Mouse (Mus musculus): ENCODE data around the gene Cct5. TPM values are rescaled to one million over a fixed set of nuclear protein-coding genes. Genes with fewer than 3 reads are reported as not detected.

The Cct5 gene
- polyA plus RNA-seq, 1 experiment, result 293 TPM

DNA sequence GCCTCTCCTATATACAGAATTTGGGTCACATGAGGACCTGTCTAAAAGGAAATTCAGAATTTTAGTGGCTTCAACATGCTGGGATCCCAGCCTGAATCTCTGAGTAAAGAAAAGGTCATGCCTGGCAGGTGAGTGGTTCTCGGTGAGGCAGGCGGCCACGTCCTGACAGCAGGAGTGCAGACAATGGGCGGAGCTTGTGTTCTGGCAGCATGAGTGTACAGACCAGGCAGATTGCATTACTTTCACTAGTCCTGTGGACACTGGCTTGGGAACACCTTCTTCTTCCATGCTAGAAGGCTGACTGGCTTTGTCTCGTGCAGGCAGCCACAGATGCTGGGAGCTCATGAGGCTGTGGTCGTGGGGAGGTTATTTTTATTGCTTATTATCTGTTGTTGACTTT, 5.2 kb upstream of the Cct5 start:
- H3K4me3 ChIP-seq (ENCODE audit: insufficient read depth, low read depth, low read length), result no peak overlapping the region
- TF ChIP-seq POLR2A (IDR thresholded peaks at IDR 0.05; ENCODE audit: insufficient read depth, low read depth, low read length) (no peak), CTCF (IDR thresholded peaks at IDR 0.05; ENCODE audit: insufficient read depth, low read depth, low read length) (no peak)
- WGBS, result 78% methylated on average over 6 of the region's 6 CpGs

GRCm38 (mm10) chr15:31603113-31603512, 1.5 kb upstream of the Cct5 start:
- 84% methylated on average over 13 of the region's 13 CpGs for WGBS
- H3K4me3 ChIP-seq (ENCODE audit: insufficient read depth, low read depth, low read length), result no peak overlapping the region
- H3K4me1 ChIP-seq (ENCODE audit: control insufficient read depth, insufficient read depth, low read length), result peaks cover 13% of the 10 kb centered on the region
- TF ChIP-seq CTCF (IDR thresholded peaks at IDR 0.05; ENCODE audit: insufficient read depth, low read depth, low read length) (no peak), POLR2A (IDR thresholded peaks at IDR 0.05; ENCODE audit: insufficient read depth, low read depth, low read length) (no peak)
- H3K27ac ChIP-seq (ENCODE audit: insufficient read depth, low read depth, low read length), result no peak overlapping the region

More for the DNA sequence above, 5.2 kb upstream of the Cct5 start:
- Histone ChIP-seq H3K4me1 (ENCODE audit: control insufficient read depth, insufficient read depth, low read length) (peaks cover 7% of the 10 kb centered on the region; the same call in 1 of the 2 replicates), H3K27ac (ENCODE audit: insufficient read depth, low read depth, low read length) (no peak overlapping the region)

DNA sequence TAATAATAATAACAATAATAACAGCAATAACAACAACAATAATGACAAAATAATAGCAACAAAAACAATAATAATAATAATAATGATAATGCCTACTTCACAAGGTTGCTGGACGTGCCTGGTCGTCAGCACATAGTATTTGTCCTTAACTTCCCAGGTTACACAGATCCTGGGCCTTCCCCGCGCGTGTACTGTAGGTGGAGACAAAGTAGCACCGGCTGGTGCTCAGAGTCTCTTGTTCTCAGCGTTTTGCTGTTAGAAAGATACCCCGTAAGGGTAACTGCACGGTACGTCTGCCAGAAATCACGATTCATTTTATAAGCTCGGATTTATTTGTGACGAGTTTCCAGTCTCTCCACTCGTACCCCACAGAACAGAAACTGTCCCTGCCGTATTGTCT, 822 bp upstream of the Cct5 start:
- TF ChIP-seq CTCF (IDR thresholded peaks at IDR 0.05; ENCODE audit: insufficient read depth, low read depth, low read length) (no peak), POLR2A (IDR thresholded peaks at IDR 0.05; ENCODE audit: insufficient read depth, low read depth, low read length) (no peak)
- WGBS, result under 1% methylated on average over 15 of the region's 15 CpGs
- peaks cover 13% of the 10 kb centered on the region for H3K4me1 ChIP-seq (ENCODE audit: control insufficient read depth, insufficient read depth, low read length)
- H3K27ac ChIP-seq (ENCODE audit: insufficient read depth, low read depth, low read length), result no peak overlapping the region
- peak overlapping the region; percentile 97 for H3K4me3 ChIP-seq (ENCODE audit: insufficient read depth, low read depth, low read length)

- H3K4me1 ChIP-seq (ENCODE audit: control insufficient read depth, insufficient read depth, low read length), result peaks cover 10% of the 10 kb centered on the region
- no peak for TF ChIP-seq POLR2A (IDR thresholded peaks at IDR 0.05; ENCODE audit: insufficient read depth, low read depth, low read length)
- no peak for TF ChIP-seq CTCF (IDR thresholded peaks at IDR 0.05; ENCODE audit: insufficient read depth, low read depth, low read length)
- H3K4me3 ChIP-seq (ENCODE audit: insufficient read depth, low read depth, low read length), result peak overlapping the region; percentile 97
- WGBS, result under 1% methylated on average over 33 of the region's 33 CpGs
- H3K27ac ChIP-seq (ENCODE audit: insufficient read depth, low read depth, low read length), result peak overlapping the region; percentile 77
Observed at GRCm38 (mm10) chr15:31601279-31601645, 342 bp downstream of the Cct5 start.

DNA sequence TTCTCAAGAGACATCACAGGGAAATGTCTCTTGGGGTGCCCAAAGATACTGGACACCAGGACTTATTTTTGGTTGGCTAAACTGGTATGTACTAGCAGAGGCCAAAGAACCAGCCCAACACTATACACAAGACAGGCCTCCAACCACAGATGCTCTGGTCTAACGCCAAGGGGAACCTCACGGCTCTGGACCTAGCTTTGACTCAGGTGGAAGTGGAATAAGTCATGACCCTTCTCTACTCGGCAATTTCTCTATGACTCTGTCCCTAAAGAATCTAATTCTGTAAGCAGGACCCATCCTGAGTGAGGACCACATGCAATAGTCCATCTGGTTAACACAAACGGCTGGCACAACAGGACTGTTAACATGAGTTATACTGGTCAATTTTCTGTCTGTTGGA, 1.8 kb downstream of the Cct5 start:
- 65% methylated on average over 4 of the region's 4 CpGs for WGBS
- Histone ChIP-seq H3K27ac (ENCODE audit: insufficient read depth, low read depth, low read length) (no peak overlapping the region), H3K4me1 (ENCODE audit: control insufficient read depth, insufficient read depth, low read length) (peaks cover 10% of the 10 kb centered on the region), H3K4me3 (ENCODE audit: insufficient read depth, low read depth, low read length) (no peak overlapping the region)
- TF ChIP-seq POLR2A (IDR thresholded peaks at IDR 0.05; ENCODE audit: insufficient read depth, low read depth, low read length), result no peak
- no peak for TF ChIP-seq CTCF (IDR thresholded peaks at IDR 0.05; ENCODE audit: insufficient read depth, low read depth, low read length)

GRCm38 (mm10) chr15:31595651-31596050, 6.0 kb downstream of the Cct5 start:
- 88% methylated on average over 7 of the region's 7 CpGs for WGBS

DNA sequence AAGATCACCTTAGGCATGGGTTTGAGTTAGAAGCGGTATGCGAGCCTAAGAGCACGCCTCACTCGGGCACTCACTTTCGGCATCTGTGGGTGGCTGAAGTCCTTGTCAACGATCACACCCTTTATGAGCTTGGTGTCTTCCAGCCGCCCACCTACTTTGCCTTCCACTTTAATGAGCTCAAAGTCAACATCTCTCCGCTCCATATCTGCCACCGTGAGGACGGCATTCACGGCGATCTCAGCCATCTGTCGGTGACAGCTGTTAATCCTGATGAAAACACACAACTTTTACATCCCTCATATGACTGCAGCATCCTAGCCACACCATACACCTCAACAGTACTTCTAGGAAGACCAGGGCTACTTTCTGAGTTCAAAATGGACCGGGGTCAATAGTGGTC, 7.3 kb downstream of the Cct5 start:
- Histone ChIP-seq H3K4me3 (ENCODE audit: insufficient read depth, low read depth, low read length) (no peak overlapping the region), H3K27ac (ENCODE audit: insufficient read depth, low read depth, low read length) (no peak overlapping the region), H3K4me1 (ENCODE audit: control insufficient read depth, insufficient read depth, low read length) (no peaks in the 10 kb centered on the region)
- no peak for TF ChIP-seq POLR2A (IDR thresholded peaks at IDR 0.05; ENCODE audit: insufficient read depth, low read depth, low read length)
- TF ChIP-seq CTCF (IDR thresholded peaks at IDR 0.05; ENCODE audit: insufficient read depth, low read depth, low read length), result no peak
- WGBS, result 87% methylated on average over 14 of the region's 14 CpGs

More at GRCm38 (mm10) chr15:31595651-31596050, 6.0 kb downstream of the Cct5 start:
- H3K4me3 ChIP-seq (ENCODE audit: insufficient read depth, low read depth, low read length), result no peak overlapping the region
- TF ChIP-seq POLR2A (IDR thresholded peaks at IDR 0.05; ENCODE audit: insufficient read depth, low read depth, low read length) (no peak), CTCF (IDR thresholded peaks at IDR 0.05; ENCODE audit: insufficient read depth, low read depth, low read length) (no peak)
- peaks cover 5% of the 10 kb centered on the region for H3K4me1 ChIP-seq (ENCODE audit: control insufficient read depth, insufficient read depth, low read length)
- no peak overlapping the region for H3K27ac ChIP-seq (ENCODE audit: insufficient read depth, low read depth, low read length)

GRCm38 (mm10) chr15:31592531-31592930, 9.1 kb downstream of the Cct5 start:
- Histone ChIP-seq H3K27ac (ENCODE audit: insufficient read depth, low read depth, low read length) (no peak overlapping the region), H3K4me1 (ENCODE audit: control insufficient read depth, insufficient read depth, low read length) (no peaks in the 10 kb centered on the region), H3K4me3 (ENCODE audit: insufficient read depth, low read depth, low read length) (no peak overlapping the region)
- TF ChIP-seq POLR2A (IDR thresholded peaks at IDR 0.05; ENCODE audit: insufficient read depth, low read depth, low read length) (no peak), CTCF (IDR thresholded peaks at IDR 0.05; ENCODE audit: insufficient read depth, low read depth, low read length) (no peak)
- WGBS, result 78% methylated on average over 8 of the region's 8 CpGs

- no peak overlapping the region for H3K27ac ChIP-seq (ENCODE audit: insufficient read depth, low read depth, low read length)
- TF ChIP-seq CTCF (IDR thresholded peaks at IDR 0.05; ENCODE audit: insufficient read depth, low read depth, low read length) (no peak), POLR2A (IDR thresholded peaks at IDR 0.05; ENCODE audit: insufficient read depth, low read depth, low read length) (no peak)
- H3K4me3 ChIP-seq (ENCODE audit: insufficient read depth, low read depth, low read length), result no peak overlapping the region
- no peaks in the 10 kb centered on the region for H3K4me1 ChIP-seq (ENCODE audit: control insufficient read depth, insufficient read depth, low read length)
- 88% methylated on average over 5 of the region's 5 CpGs for WGBS
Observed at GRCm38 (mm10) chr15:31590176-31590575, 11.4 kb downstream of the Cct5 start.

All from olfactory bulb, adult 2 months (tissue).